Mouse (Mus musculus): ENCODE results near the gene Tmem35b. TPM values are rescaled to one million over a fixed set of nuclear protein-coding genes. Genes with fewer than 3 reads are reported as not detected.

Gene Tmem35b
- polyA plus RNA-seq, 1 experiment, result 11.4 TPM

DNA sequence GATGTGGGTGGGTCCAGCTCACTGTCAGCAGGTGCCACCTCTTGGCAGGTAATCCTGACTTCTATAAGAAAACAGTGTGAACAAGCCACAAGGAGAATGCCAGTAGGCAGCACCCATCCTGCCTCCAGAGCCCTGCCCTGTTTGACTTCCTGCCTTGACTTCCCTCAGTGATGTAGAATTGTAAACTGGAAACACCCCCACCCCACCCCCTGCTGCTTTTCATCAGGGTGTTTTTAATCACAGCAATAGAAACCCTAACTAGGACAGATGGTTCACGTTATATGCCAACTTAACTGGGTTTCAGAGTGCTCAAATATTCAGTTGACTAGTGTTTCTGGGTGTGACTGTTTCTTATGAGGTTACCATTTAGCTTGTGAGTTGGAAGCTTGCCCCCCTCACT lies 29.9 kb downstream of the Tmem35b start:
- no peak for TF ChIP-seq CTCF (IDR thresholded peaks at IDR 0.05; ENCODE audit: borderline replicate concordance, insufficient read depth, low read depth, low read length)
- no peak for TF ChIP-seq POLR2A (IDR thresholded peaks at IDR 0.05; ENCODE audit: borderline replicate concordance, insufficient read depth, low read length)
- Histone ChIP-seq H3K27me3 (ENCODE audit: control insufficient read depth, insufficient read depth, low read length) (no peaks in the 10 kb centered on the region), H3K4me1 (ENCODE audit: control insufficient read depth, insufficient read depth, low read length) (no peaks in the 10 kb centered on the region), H3K4me3 (replicated peaks; ENCODE audit: insufficient read depth, low read depth, low read length) (no peak overlapping the region), H3K27ac (ENCODE audit: insufficient read depth, low read length) (no peak overlapping the region)
- 34% methylated on average over 1 of the region's 1 CpGs for WGBS
- DNase-seq, result no peak

DNA sequence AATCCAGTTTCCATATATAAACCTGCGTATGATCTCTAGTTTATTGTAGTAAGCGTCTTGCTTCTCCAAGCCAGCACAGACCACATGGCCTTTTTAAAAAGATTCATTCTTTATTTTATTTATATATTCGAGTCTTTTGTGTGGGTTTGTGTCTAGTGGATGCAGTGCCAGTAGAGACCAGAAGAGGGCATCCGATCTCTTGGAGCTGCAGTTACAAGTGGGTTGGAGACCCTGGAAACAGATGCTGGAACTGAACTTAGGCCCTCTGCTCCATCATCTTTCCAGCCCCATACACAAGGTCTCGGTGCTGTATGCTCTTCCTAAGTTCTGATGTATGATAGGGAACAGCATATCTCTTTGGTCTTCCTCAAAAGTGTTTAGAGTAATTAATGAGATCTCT lies 32.3 kb downstream of the Tmem35b start:
- no peak for TF ChIP-seq CTCF (IDR thresholded peaks at IDR 0.05; ENCODE audit: borderline replicate concordance, insufficient read depth, low read depth, low read length)
- no peak for TF ChIP-seq POLR2A (IDR thresholded peaks at IDR 0.05; ENCODE audit: borderline replicate concordance, insufficient read depth, low read length)
- Histone ChIP-seq H3K4me1 (ENCODE audit: control insufficient read depth, insufficient read depth, low read length) (no peaks in the 10 kb centered on the region), H3K4me3 (replicated peaks; ENCODE audit: insufficient read depth, low read depth, low read length) (no peak overlapping the region), H3K27ac (ENCODE audit: insufficient read depth, low read length) (no peak overlapping the region), H3K27me3 (ENCODE audit: control insufficient read depth, insufficient read depth, low read length) (no peaks in the 10 kb centered on the region)
- no peak for DNase-seq
- 60% methylated on average over 5 of the region's 5 CpGs for WGBS

DNA sequence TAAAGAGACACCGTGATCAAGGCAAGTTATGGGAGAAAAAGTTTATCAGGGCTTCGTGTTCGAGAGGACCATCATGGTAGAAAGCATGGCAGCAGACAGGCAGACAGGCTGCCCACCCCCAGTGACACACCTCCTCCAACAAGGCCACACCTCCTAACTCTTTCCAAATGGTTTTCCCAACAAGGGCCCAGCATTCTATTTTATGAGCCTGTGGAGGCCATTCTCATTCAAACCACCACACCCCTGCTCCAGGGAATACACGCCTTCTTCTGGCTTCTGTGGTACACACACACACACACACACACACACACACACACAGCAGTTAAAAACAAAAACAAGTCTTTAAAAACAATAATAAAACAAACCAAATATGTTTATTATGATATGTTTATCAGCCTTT lies 34.3 kb downstream of the Tmem35b start:
- TF ChIP-seq CTCF (IDR thresholded peaks at IDR 0.05; ENCODE audit: borderline replicate concordance, insufficient read depth, low read depth, low read length) (no peak), POLR2A (IDR thresholded peaks at IDR 0.05; ENCODE audit: borderline replicate concordance, insufficient read depth, low read length) (no peak)
- no peak for DNase-seq
- 89% methylated on average over 4 of the region's 4 CpGs for WGBS
- Histone ChIP-seq H3K27me3 (ENCODE audit: control insufficient read depth, insufficient read depth, low read length) (no peaks in the 10 kb centered on the region), H3K27ac (ENCODE audit: insufficient read depth, low read length) (no peak overlapping the region), H3K4me1 (ENCODE audit: control insufficient read depth, insufficient read depth, low read length) (no peaks in the 10 kb centered on the region), H3K4me3 (replicated peaks; ENCODE audit: insufficient read depth, low read depth, low read length) (no peak overlapping the region)

DNA sequence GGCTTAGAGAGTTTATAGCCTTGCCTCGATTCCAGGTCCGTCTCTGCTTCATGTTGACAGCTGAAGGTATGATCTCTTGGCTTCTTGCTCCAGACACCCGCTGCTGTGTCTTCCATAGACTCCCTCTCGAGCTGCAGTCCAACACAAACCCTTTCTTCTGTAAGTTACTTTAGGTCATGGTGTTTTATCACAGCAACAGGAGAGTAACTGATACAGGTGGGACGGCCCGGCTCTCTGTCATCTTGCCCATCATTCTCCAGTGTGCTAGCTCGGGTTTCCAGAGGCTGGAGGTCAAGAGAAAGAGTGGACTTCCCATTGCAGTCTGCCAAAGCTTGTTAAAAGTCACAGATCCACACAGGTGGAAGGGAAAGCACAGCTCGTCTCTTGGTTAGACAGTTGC lies 40.4 kb downstream of the Tmem35b start:
- TF ChIP-seq POLR2A (IDR thresholded peaks at IDR 0.05; ENCODE audit: borderline replicate concordance, insufficient read depth, low read length) (no peak), CTCF (IDR thresholded peaks at IDR 0.05; ENCODE audit: borderline replicate concordance, insufficient read depth, low read depth, low read length) (no peak)
- WGBS, result 67% methylated on average over 8 of the region's 8 CpGs
- DNase-seq, result no peak
- no peaks in the 10 kb centered on the region for H3K4me1 ChIP-seq (ENCODE audit: control insufficient read depth, insufficient read depth, low read length)
- H3K27ac ChIP-seq (ENCODE audit: insufficient read depth, low read length), result no peak overlapping the region
- no peaks in the 10 kb centered on the region for H3K27me3 ChIP-seq (ENCODE audit: control insufficient read depth, insufficient read depth, low read length)
- H3K4me3 ChIP-seq (replicated peaks; ENCODE audit: insufficient read depth, low read depth, low read length), result no peak overlapping the region

DNA sequence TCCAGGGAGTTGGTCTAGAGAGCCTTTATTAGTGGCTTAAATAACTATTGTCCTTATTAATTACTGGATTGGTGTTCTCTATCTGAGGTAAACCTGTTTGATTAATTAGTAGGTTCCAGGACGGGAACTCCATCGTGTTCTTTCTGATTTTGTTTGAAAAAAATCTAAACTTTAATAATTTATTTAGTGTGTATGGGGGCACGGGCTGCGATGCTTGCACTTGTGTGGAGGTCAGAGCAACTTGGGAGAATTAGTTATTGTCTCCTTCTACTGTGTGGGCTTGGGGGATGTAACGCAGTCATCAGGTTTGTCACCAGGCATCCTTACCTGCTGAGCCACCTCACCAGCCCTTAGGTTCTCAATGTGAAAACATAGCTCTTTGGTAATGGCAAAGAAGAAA lies 43.6 kb downstream of the Tmem35b start:
- DNase-seq, result no peak
- 86% methylated on average over 5 of the region's 5 CpGs for WGBS
- Histone ChIP-seq H3K4me3 (replicated peaks; ENCODE audit: insufficient read depth, low read depth, low read length) (no peak overlapping the region), H3K27ac (ENCODE audit: insufficient read depth, low read length) (no peak overlapping the region), H3K4me1 (ENCODE audit: control insufficient read depth, insufficient read depth, low read length) (peaks cover 21% of the 10 kb centered on the region), H3K27me3 (ENCODE audit: control insufficient read depth, insufficient read depth, low read length) (no peaks in the 10 kb centered on the region)
- TF ChIP-seq POLR2A (IDR thresholded peaks at IDR 0.05; ENCODE audit: borderline replicate concordance, insufficient read depth, low read length) (no peak), CTCF (IDR thresholded peaks at IDR 0.05; ENCODE audit: borderline replicate concordance, insufficient read depth, low read depth, low read length) (no peak)

DNA sequence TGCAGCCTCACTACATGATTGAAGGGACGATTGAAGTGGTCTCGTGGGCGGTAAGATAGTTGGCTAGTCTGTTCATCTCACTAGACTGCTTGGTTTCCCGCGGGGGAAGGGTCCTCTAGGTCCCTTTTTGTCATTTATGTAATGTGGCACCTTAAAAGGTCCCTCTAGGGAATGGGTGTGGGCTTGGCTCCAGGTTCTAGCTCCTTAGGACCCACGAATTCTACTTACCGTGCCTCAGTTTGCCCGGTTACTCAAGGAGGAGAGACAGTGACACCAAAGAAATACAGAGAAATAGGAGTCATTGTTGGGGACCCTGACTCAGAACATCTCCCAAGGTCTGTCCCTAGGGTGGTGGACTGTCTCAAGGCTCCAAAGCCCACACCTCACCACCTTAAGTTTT lies 44.2 kb downstream of the Tmem35b start:
- WGBS, result 17% methylated on average over 8 of the region's 8 CpGs
- Histone ChIP-seq H3K4me3 (replicated peaks; ENCODE audit: insufficient read depth, low read depth, low read length) (peak overlapping the region; percentile 98), H3K27me3 (ENCODE audit: control insufficient read depth, insufficient read depth, low read length) (no peaks in the 10 kb centered on the region), H3K27ac (ENCODE audit: insufficient read depth, low read length) (0 out of 2 replicates have a peak overlapping the region, but pooled peaks have one; percentile 40), H3K4me1 (ENCODE audit: control insufficient read depth, insufficient read depth, low read length) (peaks cover 28% of the 10 kb centered on the region)
- DNase-seq, result no peak
- TF ChIP-seq CTCF (IDR thresholded peaks at IDR 0.05; ENCODE audit: borderline replicate concordance, insufficient read depth, low read depth, low read length) (no peak), POLR2A (IDR thresholded peaks at IDR 0.05; ENCODE audit: borderline replicate concordance, insufficient read depth, low read length) (no peak)

DNA sequence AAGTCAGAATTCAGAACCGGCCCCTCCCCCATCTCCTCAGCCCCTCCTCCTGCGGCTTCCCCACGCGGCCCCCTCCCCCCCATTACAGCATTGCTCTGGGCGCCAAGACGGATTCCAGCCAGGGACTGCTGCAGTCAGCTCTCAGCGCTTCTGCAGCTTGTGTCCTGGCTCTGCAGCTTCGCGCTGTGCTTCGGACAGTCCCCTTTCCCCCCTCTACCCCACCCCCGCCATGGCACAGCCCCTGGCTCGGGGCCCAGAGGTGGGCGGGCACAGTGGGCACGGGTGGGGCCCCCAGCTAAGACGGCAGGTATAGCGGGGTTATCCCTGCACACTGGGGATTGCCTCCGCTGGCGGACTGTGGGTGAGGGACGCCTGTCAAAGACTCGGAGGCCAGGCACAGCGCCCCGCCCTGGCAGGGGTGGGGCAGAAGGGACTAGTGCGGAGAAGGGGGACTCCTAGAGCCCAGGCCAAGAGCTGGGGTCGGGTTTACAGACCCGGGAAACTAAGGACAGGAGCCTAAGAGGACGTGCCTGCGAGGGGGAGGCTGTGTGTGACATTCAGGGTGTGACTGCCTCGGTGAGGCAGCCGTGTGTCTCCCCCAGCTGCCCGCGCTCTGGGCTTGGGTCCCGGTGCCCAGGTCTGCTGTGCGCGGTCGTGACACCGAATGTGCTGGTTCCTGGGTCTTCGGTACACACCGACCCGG lies 44.9 kb downstream of the Tmem35b start:
- no peaks in the 10 kb centered on the region for H3K27me3 ChIP-seq (ENCODE audit: control insufficient read depth, insufficient read depth, low read length)
- H3K4me1 ChIP-seq (ENCODE audit: control insufficient read depth, insufficient read depth, low read length), result peaks cover 34% of the 10 kb centered on the region
- 1% methylated on average over 39 of the region's 39 CpGs for WGBS
- peak overlapping the region; percentile 98 for H3K4me3 ChIP-seq (replicated peaks; ENCODE audit: insufficient read depth, low read depth, low read length)
- no peak for TF ChIP-seq POLR2A (IDR thresholded peaks at IDR 0.05; ENCODE audit: borderline replicate concordance, insufficient read depth, low read length)
- no peak for TF ChIP-seq CTCF (IDR thresholded peaks at IDR 0.05; ENCODE audit: borderline replicate concordance, insufficient read depth, low read depth, low read length)
- H3K27ac ChIP-seq (ENCODE audit: insufficient read depth, low read length), result peak overlapping the region; percentile 100
- DNase-seq, result peak; percentile 80 to 88

DNA sequence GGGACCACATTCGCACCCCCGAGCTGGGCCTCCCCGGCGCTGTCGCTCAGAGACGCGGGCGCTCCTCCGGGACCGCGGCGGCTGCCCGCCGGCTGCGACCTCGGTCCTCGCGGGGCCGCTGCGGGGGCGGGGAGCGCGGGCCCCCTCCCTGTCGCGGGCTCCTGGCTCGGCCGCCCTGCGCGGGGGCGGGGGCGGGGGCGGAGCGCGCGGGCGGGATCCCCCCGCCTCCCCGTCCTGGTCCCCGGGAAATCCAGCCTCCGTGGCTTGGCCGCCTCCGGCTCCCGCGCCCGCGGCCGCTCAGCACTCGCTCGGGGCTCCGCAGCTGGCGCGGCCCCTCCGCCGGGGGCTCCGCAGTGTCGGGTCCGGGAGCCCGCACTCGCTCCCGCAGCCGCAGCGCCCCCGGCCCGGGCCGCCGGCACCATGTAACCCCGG lies 45.4 kb downstream of the Tmem35b start, which contains the start of gene Dlgap3:
Dlgap3 (plus strand) TSS at position 291 of the 432 bp plus-strand sequence.
- 1% methylated on average over 65 of the region's 67 CpGs for WGBS
- DNase-seq, result peak; percentile 80 to 84
- Histone ChIP-seq H3K4me3 (replicated peaks; ENCODE audit: insufficient read depth, low read depth, low read length) (peak within 1 kb of the TSS; percentile 100), H3K27ac (ENCODE audit: insufficient read depth, low read length) (peak within 1 kb of the TSS; percentile 100), H3K4me1 (ENCODE audit: control insufficient read depth, insufficient read depth, low read length) (peaks cover 36% of the 10 kb centered on the region), H3K27me3 (ENCODE audit: control insufficient read depth, insufficient read depth, low read length) (no peaks in the 10 kb centered on the region)
- TF ChIP-seq CTCF (IDR thresholded peaks at IDR 0.05; ENCODE audit: borderline replicate concordance, insufficient read depth, low read depth, low read length) (no peak), POLR2A (IDR thresholded peaks at IDR 0.05; ENCODE audit: borderline replicate concordance, insufficient read depth, low read length) (peak; percentile 36; the same call in 1 of the 2 replicates)

Measured in cerebellum, adult 2 months (tissue).